Mouse (Mus musculus): ENCODE measurements around the gene Ecel1.
A peak's percentile ranks its signal among the peaks of the same experiment; 100 is the strongest.

Ecel1 gene

GRCm38 (mm10) chr1:87156199-87156587 is at the start of gene Ecel1:
Gene Ecel1, minus strand, starts transcription at chr1:87156521.
- DNase-seq = no peak

GRCm38 (mm10) chr1:87205502-87205901 is 49.2 kb upstream of the Ecel1 start:
- DNase-seq = no peak

GRCm38 (mm10) chr1:87205038-87205437 is 48.7 kb upstream of the Ecel1 start:
- DNase-seq = no peak

GRCm38 (mm10) chr1:87204465-87204864 is 48.1 kb upstream of the Ecel1 start, which contains the start of gene Chrng:
Gene Chrng, plus strand, starts transcription at chr1:87204657.
- no peak for DNase-seq

- no peak for DNase-seq
Observed at GRCm38 (mm10) chr1:87203779-87204178, 47.5 kb upstream of the Ecel1 start.

GRCm38 (mm10) chr1:87201848-87202247 is 45.5 kb upstream of the Ecel1 start:
- no peak for DNase-seq

- DNase-seq = no peak
Observed at GRCm38 (mm10) chr1:87200811-87201210, 44.5 kb upstream of the Ecel1 start.

GRCm38 (mm10) chr1:87198119-87199065 is 42.1 kb upstream of the Ecel1 start:
- no peak for DNase-seq

GRCm38 (mm10) chr1:87197296-87197695 is 41.0 kb upstream of the Ecel1 start:
- no peak for DNase-seq

- DNase-seq = no peak
Observed at GRCm38 (mm10) chr1:87190429-87190828, 34.1 kb upstream of the Ecel1 start, which contains the start of gene Chrnd. Gene Chrnd, plus strand, starts transcription at chr1:87190607.

GRCm38 (mm10) chr1:87187037-87187355 is 30.7 kb upstream of the Ecel1 start:
- DNase-seq = peak; percentile 88

- no peak for DNase-seq
Observed at GRCm38 (mm10) chr1:87186261-87187036, 30.1 kb upstream of the Ecel1 start.

- DNase-seq = no peak
Observed at GRCm38 (mm10) chr1:87185526-87185925, 29.2 kb upstream of the Ecel1 start.

GRCm38 (mm10) chr1:87184751-87185139 is 28.4 kb upstream of the Ecel1 start:
- peak; percentile 86 for DNase-seq

- DNase-seq = peak; percentile 59
Observed at GRCm38 (mm10) chr1:87183998-87184750, 27.9 kb upstream of the Ecel1 start.

- no peak for DNase-seq
Observed at GRCm38 (mm10) chr1:87183013-87183412, 26.7 kb upstream of the Ecel1 start, which contains the start of gene Prss56. Gene Prss56, plus strand, starts transcription at chr1:87183313.

- DNase-seq = no peak
Observed at GRCm38 (mm10) chr1:87180896-87181295, 24.6 kb upstream of the Ecel1 start.

- peak; percentile 93 for DNase-seq
Observed at GRCm38 (mm10) chr1:87175852-87176292, 19.6 kb upstream of the Ecel1 start.

GRCm38 (mm10) chr1:87174006-87174955 is 18.0 kb upstream of the Ecel1 start:
- peak; percentile 87 for DNase-seq

GRCm38 (mm10) chr1:87172316-87172715 is 16.0 kb upstream of the Ecel1 start:
- DNase-seq = no peak

GRCm38 (mm10) chr1:87171312-87171711 is 15.0 kb upstream of the Ecel1 start:
- DNase-seq = peak; percentile 49

- DNase-seq = peak; percentile 69
Observed at GRCm38 (mm10) chr1:87170458-87170857, 14.1 kb upstream of the Ecel1 start.

Measured in retina, postnatal 1 day (tissue).